Mouse (Mus musculus) brain, embryonic 18.5 days (tissue): ENCODE measurements around the gene Hnrnpdl.
A peak's percentile ranks its signal among the peaks of the same experiment; 100 is the strongest.

Experiments
- DNase-seq: peaks from one replicate; pipeline ENCODE4 v3.0.0-alpha.2; 2012; ENCODE audit warnings: low read depth, low spot score

Hnrnpdl gene

GRCm38 (mm10) chr5:100039602-100040142 lies at the start of gene Hnrnpdl, which contains the start of gene Enoph1:
TSS of gene Hnrnpdl (minus strand) at chr5:100039664.
TSS of gene Enoph1 (plus strand) at chr5:100039985.
- DNase-seq = peak; percentile 94

- DNase-seq = no peak
These were observed 45.6 kb upstream of the Hnrnpdl start for GRCm38 (mm10) chr5:100085097-100085496.

GRCm38 (mm10) chr5:100083953-100084562 lies 44.6 kb upstream of the Hnrnpdl start:
- no peak for DNase-seq

- DNase-seq = no peak
These were observed 42.5 kb upstream of the Hnrnpdl start for GRCm38 (mm10) chr5:100082006-100082405.

GRCm38 (mm10) chr5:100079931-100080275 lies 40.4 kb upstream of the Hnrnpdl start:
- DNase-seq = no peak

GRCm38 (mm10) chr5:100079040-100079930 lies 39.8 kb upstream of the Hnrnpdl start:
- no peak for DNase-seq

- DNase-seq = no peak
These were observed 35.1 kb upstream of the Hnrnpdl start for GRCm38 (mm10) chr5:100074571-100074970.

GRCm38 (mm10) chr5:100072557-100072956 lies 33.1 kb upstream of the Hnrnpdl start:
- DNase-seq = no peak

GRCm38 (mm10) chr5:100071541-100071940 lies 32.1 kb upstream of the Hnrnpdl start:
- DNase-seq = no peak

GRCm38 (mm10) chr5:100070255-100070654 lies 30.8 kb upstream of the Hnrnpdl start:
- DNase-seq = no peak

- no peak for DNase-seq
These were observed 30.1 kb upstream of the Hnrnpdl start for GRCm38 (mm10) chr5:100069526-100069925.

GRCm38 (mm10) chr5:100067579-100067978 lies 28.1 kb upstream of the Hnrnpdl start:
- DNase-seq = no peak

GRCm38 (mm10) chr5:100060876-100061275 lies 21.4 kb upstream of the Hnrnpdl start:
- no peak for DNase-seq

- no peak for DNase-seq
These were observed 19.9 kb upstream of the Hnrnpdl start for GRCm38 (mm10) chr5:100059326-100059725.

- DNase-seq = no peak
These were observed 19.3 kb upstream of the Hnrnpdl start for GRCm38 (mm10) chr5:100058729-100059128.

- DNase-seq = no peak
These were observed 18.2 kb upstream of the Hnrnpdl start for GRCm38 (mm10) chr5:100057461-100058209.

GRCm38 (mm10) chr5:100055866-100056369 lies 16.5 kb upstream of the Hnrnpdl start:
- DNase-seq = no peak

GRCm38 (mm10) chr5:100054807-100055547 lies 15.5 kb upstream of the Hnrnpdl start:
- DNase-seq = no peak

GRCm38 (mm10) chr5:100052728-100053127 lies 13.3 kb upstream of the Hnrnpdl start:
- DNase-seq = no peak

GRCm38 (mm10) chr5:100049904-100050303 lies 10.4 kb upstream of the Hnrnpdl start:
- DNase-seq = no peak

GRCm38 (mm10) chr5:100047871-100048270 lies 8.4 kb upstream of the Hnrnpdl start:
- DNase-seq = no peak
